Mouse (Mus musculus): ENCODE results near the gene Trim27. TPM values are rescaled to one million over a fixed set of nuclear protein-coding genes. Genes with fewer than 3 reads are reported as not detected.

The Trim27 gene
- total and polyA plus RNA-seq, 3 experiments, result 134 to 198 (median 146) TPM

DNA sequence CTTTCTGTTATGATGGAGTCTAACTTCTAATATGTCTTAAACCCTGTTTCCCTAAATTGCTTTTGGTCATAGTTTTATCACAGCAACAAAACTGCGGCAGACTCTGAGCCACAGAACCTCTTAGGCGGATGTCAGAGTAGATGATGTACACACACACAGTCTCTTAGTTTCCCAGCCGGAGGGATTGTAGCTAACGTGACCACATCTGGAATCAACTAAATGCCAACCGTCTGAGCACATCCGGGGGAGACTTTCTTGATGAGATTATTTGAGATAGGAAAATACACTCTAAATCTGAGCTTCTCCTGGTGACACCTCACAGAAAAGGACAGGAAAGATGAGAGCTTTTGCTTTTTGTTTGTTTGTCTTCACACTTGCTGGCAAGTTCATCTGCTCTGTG is 57.9 kb downstream of the Trim27 start:
- Histone ChIP-seq H3K9ac (ENCODE audit: insufficient read depth, low read depth) (no peak overlapping the region), H3K27ac (ENCODE audit: insufficient read depth, low read depth) (no peak overlapping the region), H3K9me3 (replicated peaks; ENCODE audit: low read length) (peaks cover 13% of the 10 kb centered on the region), H3K36me3 (replicated peaks in 1 of 2; ENCODE audit: control insufficient read depth in 1 of 2, insufficient read depth in 1 of 2, low read length in 1 of 2) (no peaks in the 10 kb centered on the region), H3K4me2 (ENCODE audit: insufficient read depth, low read depth, poor library complexity, severe bottlenecking) (no peak overlapping the region), H3K4me3 (replicated peaks in 1 of 3; ENCODE audit: low read depth in 2 of 3, low read length in 2 of 3, poor library complexity in 1 of 3) (no peak overlapping the region), H3K79me2 (replicated peaks; ENCODE audit: control insufficient read depth, extremely low read depth, insufficient read depth, poor library complexity, severe bottlenecking) (no peaks in the 10 kb centered on the region), H3K27me3 (replicated peaks) (peaks cover 25% of the 10 kb centered on the region), H3K4me1 (ENCODE audit: control insufficient read depth in 1 of 2, insufficient read depth in 2 of 2) (peaks cover 5 to 20% of the 10 kb centered on the region in 2 experiments; a peak in 2 of 4 replicates)
- DNase-seq (ENCODE audit: extremely low read depth), result no peak
- in situ Hi-C loops (cut with MboI; ENCODE audit: low pct_ligation_motif_present, low pct_unique_long_range_greater_than_20kb, low sequenced_read_pairs) (loop anchor here (25.0 kb wide), 1 partner anchor 300 kb away; no protein-coding TSS in a partner anchor), dilution Hi-C loops (cut with MboI; ENCODE audit: extremely low pct_ligation_motif_present, extremely low pct_unique_long_range_greater_than_20kb, low sequenced_read_pairs) (no loop called here)
- TF ChIP-seq KAT2A (IDR thresholded peaks at IDR 0.05; ENCODE audit: insufficient replicate concordance, low read length) (no peak), MAX (IDR thresholded peaks at IDR 0.05; ENCODE audit: low read length) (no peak), ZNF384 (IDR thresholded peaks at IDR 0.05; ENCODE audit: low read depth, low read length) (no peak), CTCF (conservative IDR thresholded peaks at IDR 0.05 in 1 of 2, IDR thresholded peaks at IDR 0.05 in 1 of 2; ENCODE audit: low read depth in 2 of 2, low read length in 2 of 2) (no peak), MYC (IDR thresholded peaks at IDR 0.05; ENCODE audit: low read depth, low read length) (no peak), MXI1 (IDR thresholded peaks at IDR 0.05; ENCODE audit: low read depth, low read length) (no peak), MEF2A (IDR thresholded peaks at IDR 0.05; ENCODE audit: borderline replicate concordance, low read depth, low read length) (no peak), USF1 (IDR thresholded peaks at IDR 0.05; ENCODE audit: low read depth, low read length) (no peak), TBP (conservative IDR thresholded peaks at IDR 0.05; ENCODE audit: low read depth, low read length) (no peak)

DNA sequence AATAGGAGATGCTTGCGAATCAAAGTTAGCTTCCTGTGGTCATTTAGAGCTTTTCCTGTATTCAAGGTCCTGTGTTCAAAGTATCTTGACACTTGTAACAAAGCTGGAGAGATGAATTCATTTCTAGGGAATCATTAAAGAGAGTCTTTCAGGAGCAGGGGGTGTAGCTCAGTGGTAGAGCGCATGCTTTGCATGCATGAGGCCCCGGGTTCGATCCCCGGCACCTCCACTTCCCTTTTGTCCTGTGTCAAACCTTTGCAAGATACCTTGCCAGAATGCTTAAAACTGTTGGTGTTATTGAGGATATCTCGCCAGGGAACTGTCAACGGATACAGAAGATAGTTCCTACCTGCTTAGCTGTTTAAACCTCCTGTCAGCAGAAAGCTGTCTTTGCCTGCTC is 61.5 kb downstream of the Trim27 start:
- dilution Hi-C loops (cut with MboI; ENCODE audit: extremely low pct_ligation_motif_present, extremely low pct_unique_long_range_greater_than_20kb, low sequenced_read_pairs), result no loop called here
- peaks cover 13% of the 10 kb centered on the region for H3K9me3 ChIP-seq (replicated peaks; ENCODE audit: low read length)
- peak overlapping the region; percentile 71 for H3K4me2 ChIP-seq (ENCODE audit: insufficient read depth, low read depth, poor library complexity, severe bottlenecking)
- in situ Hi-C loops (cut with MboI; ENCODE audit: low pct_ligation_motif_present, low pct_unique_long_range_greater_than_20kb, low sequenced_read_pairs), result loop anchor here (25.0 kb wide), 1 partner anchor 303 kb away; no protein-coding TSS in a partner anchor
- no peaks in the 10 kb centered on the region for H3K36me3 ChIP-seq (replicated peaks in 1 of 2; ENCODE audit: control insufficient read depth in 1 of 2, insufficient read depth in 1 of 2, low read length in 1 of 2)
- H3K27ac ChIP-seq (ENCODE audit: insufficient read depth, low read depth), result no peak overlapping the region
- H3K4me1 ChIP-seq (ENCODE audit: control insufficient read depth in 1 of 2, insufficient read depth in 2 of 2), result peaks cover 7 to 23% of the 10 kb centered on the region in 2 experiments; a peak in 3 of 4 replicates
- peaks cover 35% of the 10 kb centered on the region for H3K27me3 ChIP-seq (replicated peaks)
- H3K79me2 ChIP-seq (replicated peaks; ENCODE audit: control insufficient read depth, extremely low read depth, insufficient read depth, poor library complexity, severe bottlenecking), result no peaks in the 10 kb centered on the region
- DNase-seq (ENCODE audit: extremely low read depth), result peak; percentile 90
- H3K4me3 ChIP-seq (replicated peaks in 1 of 3; ENCODE audit: low read depth in 2 of 3, low read length in 2 of 3, poor library complexity in 1 of 3), result peak overlapping the region in 2 of 3 experiments; percentile 17 to 27
- no peak overlapping the region for H3K9ac ChIP-seq (ENCODE audit: insufficient read depth, low read depth)
- TF ChIP-seq ZC3H11A (IDR thresholded peaks at IDR 0.05; ENCODE audit: low read depth, low read length), result no peak
- TF ChIP-seq CTCF (conservative IDR thresholded peaks at IDR 0.05 in 1 of 2, IDR thresholded peaks at IDR 0.05 in 1 of 2; ENCODE audit: low read depth in 2 of 2, low read length in 2 of 2), result no peak
- TF ChIP-seq ETS1 (conservative IDR thresholded peaks at IDR 0.05; ENCODE audit: low read depth, low read length), result no peak
- TF ChIP-seq JUND (conservative IDR thresholded peaks at IDR 0.05; ENCODE audit: low read depth, low read length), result no peak
- TF ChIP-seq MAX (IDR thresholded peaks at IDR 0.05; ENCODE audit: low read length), result no peak
- TF ChIP-seq USF1 (IDR thresholded peaks at IDR 0.05; ENCODE audit: low read depth, low read length), result no peak
- no peak for TF ChIP-seq ZMIZ1 (IDR thresholded peaks at IDR 0.05; ENCODE audit: low read depth, low read length)
- TF ChIP-seq POLR2A (IDR thresholded peaks at IDR 0.05; ENCODE audit: low read depth, low read length), result no peak
- TF ChIP-seq MAFK (IDR thresholded peaks at IDR 0.05; ENCODE audit: insufficient replicate concordance, low read length), result peak; percentile 97
- no peak for TF ChIP-seq NELFE (IDR thresholded peaks at IDR 0.05; ENCODE audit: low read depth, low read length)
- no peak for TF ChIP-seq TCF12 (IDR thresholded peaks at IDR 0.05; ENCODE audit: low read depth, low read length)
- no peak for TF ChIP-seq ZNF384 (IDR thresholded peaks at IDR 0.05; ENCODE audit: low read depth, low read length)
- no peak for TF ChIP-seq MAZ (IDR thresholded peaks at IDR 0.05; ENCODE audit: low read depth, low read length)
- TF ChIP-seq MXI1 (IDR thresholded peaks at IDR 0.05; ENCODE audit: low read depth, low read length), result no peak
- peak; percentile 87; the same call in 1 of the 2 replicates for TF ChIP-seq E2F4 (IDR thresholded peaks at IDR 0.05; ENCODE audit: insufficient replicate concordance, low read depth, low read length)
- no peak for TF ChIP-seq CHD2 (IDR thresholded peaks at IDR 0.05; ENCODE audit: low read length)
- TF ChIP-seq EP300 (IDR thresholded peaks at IDR 0.05; ENCODE audit: low read length), result no peak
- no peak for TF ChIP-seq RCOR1 (conservative IDR thresholded peaks at IDR 0.05; ENCODE audit: low read depth, low read length)
- no peak for TF ChIP-seq SMC3 (IDR thresholded peaks at IDR 0.05; ENCODE audit: low read depth, low read length)
- no peak for TF ChIP-seq MEF2A (IDR thresholded peaks at IDR 0.05; ENCODE audit: borderline replicate concordance, low read depth, low read length)
- no peak for TF ChIP-seq HCFC1 (IDR thresholded peaks at IDR 0.05; ENCODE audit: low read depth, low read length)
- TF ChIP-seq USF2 (conservative IDR thresholded peaks at IDR 0.05; ENCODE audit: low read depth, low read length), result no peak
- peak; percentile 81; the same call in 1 of the 2 replicates for TF ChIP-seq KAT2A (IDR thresholded peaks at IDR 0.05; ENCODE audit: insufficient replicate concordance, low read length)
- TF ChIP-seq JUN (IDR thresholded peaks at IDR 0.05; ENCODE audit: insufficient read depth, low read depth, low read length), result no peak
- no peak for TF ChIP-seq UBTF (IDR thresholded peaks at IDR 0.05; ENCODE audit: low read depth, low read length)
- no peak for TF ChIP-seq ZKSCAN1 (IDR thresholded peaks at IDR 0.05; ENCODE audit: borderline replicate concordance, low read depth, low read length)
- TF ChIP-seq BHLHE40 (IDR thresholded peaks at IDR 0.05; ENCODE audit: low read depth, low read length), result no peak
- TF ChIP-seq RAD21 (IDR thresholded peaks at IDR 0.05; ENCODE audit: low read depth, low read length), result no peak
- peak; percentile 99 for TF ChIP-seq ELF1 (IDR thresholded peaks at IDR 0.05; ENCODE audit: low read depth, low read length)
- TF ChIP-seq MYC (IDR thresholded peaks at IDR 0.05; ENCODE audit: low read depth, low read length), result no peak
- TF ChIP-seq POLR2AphosphoS2 (IDR thresholded peaks at IDR 0.05; ENCODE audit: low read depth, low read length), result no peak

Data from CH12.LX (cell line).